Mouse (Mus musculus) neutrophil, adult 5-6 weeks (primary cell): Measurements from ENCODE around the gene Mfsd12. TPM values are rescaled to one million over a fixed set of nuclear protein-coding genes. Genes with fewer than 3 reads are reported as not detected.

Experiments
- ATAC-seq: fragments of 151-379, 151-347 bp; 2 replicates; pipeline ENCODE4 v1.8.0; 2017; ENCODE audit warnings: mild to moderate bottlenecking, moderate TSS enrichment; ENCODE audit not compliant: insufficient number of reproducible peaks, poor library complexity, low FRiP score, severe bottlenecking; ENCODE audit errors: extremely low read depth
- total RNA-seq: library from RNA; stranded (forward); fragments of 200-1000 nt; gene quantifications from 2 replicates; pipeline ENCODE4 v1.2.3, GENCODE M21; 2017

Gene Mfsd12
- 2.6 and 2.8 TPM in 2 replicates for total RNA-seq

GRCm38 (mm10) chr10:81356991-81357844 is at the start of gene Mfsd12:
Gene Mfsd12, plus strand, starts transcription at chr10:81357491.
- peak; percentile 75 for ATAC-seq

GRCm38 (mm10) chr10:81309571-81309970 is 47.7 kb upstream of the Mfsd12 start:
- ATAC-seq, result no peak

- no peak for ATAC-seq
Observed at GRCm38 (mm10) chr10:81313581-81313980, 43.7 kb upstream of the Mfsd12 start.

GRCm38 (mm10) chr10:81314201-81314600 is 43.1 kb upstream of the Mfsd12 start:
- no peak for ATAC-seq

GRCm38 (mm10) chr10:81315587-81315986 is 41.7 kb upstream of the Mfsd12 start:
- ATAC-seq, result no peak

GRCm38 (mm10) chr10:81316338-81317060 is 40.8 kb upstream of the Mfsd12 start:
- no peak for ATAC-seq

GRCm38 (mm10) chr10:81317273-81317672 is 40.0 kb upstream of the Mfsd12 start:
- ATAC-seq, result no peak

- ATAC-seq, result no peak
Observed at GRCm38 (mm10) chr10:81318589-81319329, 38.5 kb upstream of the Mfsd12 start.

- ATAC-seq, result no peak
Observed at GRCm38 (mm10) chr10:81319330-81319699, 38.0 kb upstream of the Mfsd12 start.

GRCm38 (mm10) chr10:81319741-81320549 is 37.3 kb upstream of the Mfsd12 start:
- no peak; the same call in 1 of the 2 replicates for ATAC-seq

- peak; percentile 80 for ATAC-seq
Observed at GRCm38 (mm10) chr10:81320550-81321347, 36.5 kb upstream of the Mfsd12 start, which contains the start of gene Cactin. Gene Cactin, plus strand, starts transcription at chr10:81321103.

- ATAC-seq, result no peak
Observed at GRCm38 (mm10) chr10:81321436-81321835, 35.9 kb upstream of the Mfsd12 start.

- ATAC-seq, result no peak
Observed at GRCm38 (mm10) chr10:81322444-81322843, 34.8 kb upstream of the Mfsd12 start.

GRCm38 (mm10) chr10:81323141-81323775 is 34.0 kb upstream of the Mfsd12 start:
- no peak for ATAC-seq

- no peak for ATAC-seq
Observed at GRCm38 (mm10) chr10:81323791-81324530, 33.3 kb upstream of the Mfsd12 start.

GRCm38 (mm10) chr10:81325176-81325575 is 32.1 kb upstream of the Mfsd12 start:
- no peak for ATAC-seq

- no peak for ATAC-seq
Observed at GRCm38 (mm10) chr10:81325781-81326180, 31.5 kb upstream of the Mfsd12 start.
